Mouse (Mus musculus) activated CD4-positive, CD25-positive, alpha-beta regulatory T cell, adult 4 months (primary cell): ENCODE data around the gene Epn1. TPM values are rescaled to one million over a fixed set of nuclear protein-coding genes. Genes with fewer than 3 reads are reported as not detected.
"Not testable (repeated sequence)": the region's sequence is repeated elsewhere in the genome, so short reads cannot be mapped to it uniquely, and the experiment has no call there.

Experiments
- ATAC-seq: one replicate; pipeline ENCODE4 v1.8.0; 2017
- polyA plus RNA-seq, 2 experiments: library from polyadenylated mRNA; unstranded; fragments of 100-300 nt; shearing (Covaris generic); gene quantifications; one replicate each; pipeline ENCODE4 v1.2.1; 2017

Epn1 gene
- polyA plus RNA-seq, 2 experiments from 2014 or later: 7.0 to 8.3 TPM

DNA sequence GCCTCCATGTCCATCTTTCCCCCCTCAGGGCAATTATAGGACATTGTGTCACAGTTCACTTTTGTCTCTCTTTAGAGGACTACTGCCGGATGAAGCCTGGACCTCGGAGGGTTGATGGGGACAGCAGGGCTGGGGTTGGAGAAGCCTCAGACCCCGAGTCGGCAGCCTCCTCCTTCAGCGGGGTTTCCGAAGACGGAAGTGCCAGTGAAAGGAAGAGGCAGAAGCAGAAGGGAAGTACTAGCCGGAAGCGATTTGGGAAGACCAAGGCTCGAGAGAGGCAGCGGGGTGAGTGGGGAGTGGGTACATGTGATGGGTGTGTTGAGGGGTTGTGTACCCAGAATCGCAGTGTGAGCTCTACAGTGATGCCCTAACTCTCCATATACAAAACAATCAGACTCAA is 20.6 kb upstream of the Epn1 start:
- ATAC-seq: no peak

GRCm38 (mm10) chr7:5060239-5060731 is 19.8 kb upstream of the Epn1 start:
- no peak for ATAC-seq

GRCm38 (mm10) chr7:5060944-5061773 is 18.9 kb upstream of the Epn1 start:
- peak; percentile 75 for ATAC-seq

- peak; percentile 25 for ATAC-seq
Measured at GRCm38 (mm10) chr7:5061774-5062359, 18.2 kb upstream of the Epn1 start, which contains the start of gene U2af2. TSS of gene U2af2 (plus strand) at chr7:5062143.

DNA sequence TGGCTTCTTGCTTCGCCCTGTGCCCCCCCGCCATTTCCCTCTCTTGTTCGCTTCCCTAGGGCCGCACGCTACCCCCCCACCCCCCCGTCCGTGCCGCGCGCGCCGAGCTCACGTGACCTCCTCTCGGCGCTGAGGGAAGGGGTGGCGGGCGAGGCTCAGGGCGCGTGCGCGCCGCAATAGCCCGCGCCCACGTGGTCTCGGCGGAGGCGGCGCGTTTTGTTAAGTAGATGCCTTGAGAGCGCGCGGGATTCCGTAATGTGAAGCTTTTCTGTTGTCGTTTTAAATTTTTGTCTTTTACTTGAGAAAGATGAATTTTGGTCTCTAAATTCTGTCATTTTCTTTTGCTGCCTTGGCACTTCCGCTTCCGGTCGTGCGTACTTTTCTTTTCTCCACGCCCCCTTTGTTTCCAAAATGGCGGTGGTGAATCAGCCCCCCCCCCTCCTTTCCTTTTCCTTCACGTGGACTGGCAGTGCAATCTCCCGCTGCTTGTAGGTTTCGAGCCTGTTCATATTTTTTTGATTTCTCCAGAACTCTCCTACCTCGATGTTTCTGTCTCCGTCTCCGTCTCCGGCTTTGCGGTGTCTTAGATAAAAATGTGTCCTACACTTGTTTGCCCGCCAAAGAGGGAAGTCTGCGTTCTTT is 17.6 kb upstream of the Epn1 start:
- peak; percentile 8 for ATAC-seq

DNA sequence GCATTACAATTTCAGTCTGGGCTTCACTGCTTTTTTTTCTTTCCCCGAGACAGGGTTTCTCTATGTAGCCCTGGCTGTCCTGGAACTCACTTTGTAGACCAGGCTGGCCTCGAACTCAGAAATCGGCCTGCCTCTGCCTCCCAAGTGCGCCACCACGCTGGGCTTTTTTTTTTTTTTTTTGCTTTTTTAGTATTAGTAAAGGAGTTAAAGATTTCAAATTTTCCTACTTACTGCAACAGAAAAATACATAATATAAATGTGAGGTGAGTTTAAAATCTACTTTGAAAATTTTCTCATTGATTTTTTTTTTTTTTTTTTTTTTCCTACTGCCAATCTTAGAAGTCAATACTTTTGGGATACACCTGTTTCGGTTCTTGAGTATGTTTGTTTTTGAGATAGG is 15.1 kb upstream of the Epn1 start:
- ATAC-seq: no peak

DNA sequence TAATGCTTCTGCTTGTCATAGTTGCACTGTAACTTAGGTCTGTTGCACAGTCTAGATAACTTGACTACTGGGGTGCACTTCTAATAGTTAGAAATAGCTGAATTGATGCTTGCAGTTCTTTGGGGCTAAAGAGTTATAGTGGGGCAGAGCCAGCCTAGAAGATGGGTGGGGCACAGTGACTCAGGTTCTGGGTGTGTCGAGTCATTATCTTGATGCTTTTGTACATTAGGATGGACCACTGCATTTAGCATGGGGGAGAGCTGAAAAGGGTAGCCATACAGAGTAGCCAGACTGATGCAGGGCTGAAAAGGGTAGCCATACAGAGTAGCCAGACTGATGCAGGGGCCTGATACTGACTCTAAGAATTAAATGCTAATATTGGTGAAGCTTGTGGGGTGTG is 6.4 kb upstream of the Epn1 start:
- no peak for ATAC-seq

DNA sequence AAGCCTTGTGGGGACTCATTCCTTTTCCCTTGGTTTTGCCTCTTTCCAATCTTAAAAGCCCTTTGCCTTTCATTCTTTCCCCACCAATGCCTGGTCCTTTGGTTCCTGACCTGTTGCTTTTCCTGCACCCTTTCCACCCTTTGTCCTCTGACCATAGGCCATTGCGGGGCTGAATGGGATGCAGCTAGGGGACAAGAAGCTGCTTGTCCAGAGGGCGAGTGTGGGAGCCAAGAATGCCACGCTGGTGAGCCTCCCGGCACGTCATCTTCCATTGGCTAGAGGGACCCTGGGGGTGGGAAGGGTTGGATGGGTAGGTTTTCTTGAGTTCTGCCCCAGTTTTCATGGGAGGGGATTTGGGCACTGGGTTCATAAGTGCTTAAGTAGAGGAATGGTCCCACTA is 5.1 kb upstream of the Epn1 start:
- ATAC-seq: no peak

DNA sequence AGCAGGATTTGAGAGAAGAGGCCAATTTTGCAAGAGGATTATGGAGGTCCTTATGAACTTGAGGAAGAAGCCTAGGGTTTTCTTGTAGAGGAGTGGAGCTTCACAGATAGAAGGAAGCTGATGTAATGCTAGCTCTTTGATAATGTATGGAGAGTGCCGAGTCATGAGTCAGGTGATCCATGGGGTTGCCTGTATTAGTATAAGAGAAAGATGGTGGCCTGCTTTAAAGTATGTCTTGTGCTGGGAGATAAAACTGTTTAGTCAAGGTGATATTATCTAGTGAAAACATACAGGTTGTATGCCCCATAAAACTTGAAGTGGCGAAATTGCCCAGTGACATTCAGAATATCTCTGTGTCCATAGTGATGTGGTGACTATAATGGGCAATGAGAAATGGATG is 3.1 kb upstream of the Epn1 start:
- ATAC-seq: no peak

DNA sequence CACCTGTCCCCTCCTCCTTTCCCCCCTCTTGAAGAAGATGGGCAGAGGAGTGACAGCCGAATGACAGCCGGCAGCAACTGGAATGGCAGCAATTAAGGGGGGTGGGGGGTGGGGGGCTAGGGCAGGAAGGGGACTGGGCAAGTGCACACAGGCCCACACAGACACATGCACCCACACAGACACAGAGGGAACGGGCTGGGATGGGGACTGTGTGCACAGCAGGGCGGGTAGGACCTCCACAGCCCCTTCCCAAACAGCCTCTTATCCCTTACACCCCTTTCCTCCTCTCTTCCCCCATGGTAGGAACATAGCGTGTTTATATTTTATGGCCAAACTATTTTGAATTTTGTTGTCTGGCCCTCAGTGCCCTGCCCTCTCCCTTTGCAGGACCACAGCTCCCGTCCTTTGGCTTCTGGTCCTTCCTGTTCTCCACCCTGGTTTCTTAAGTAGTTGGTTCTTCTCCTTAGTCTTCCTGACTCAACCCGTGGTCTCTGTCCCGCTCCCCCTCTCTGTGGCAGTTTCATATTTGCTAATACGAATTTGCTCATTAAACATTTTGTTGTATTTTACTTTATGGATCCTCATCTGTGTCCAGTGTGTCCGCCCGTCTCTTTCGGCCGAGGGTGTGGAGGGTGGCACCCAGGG is 548 bp upstream of the Epn1 start:
- ATAC-seq: not testable (repeated sequence)

- ATAC-seq: no peak
Measured at GRCm38 (mm10) chr7:5080815-5081214, 780 bp downstream of the Epn1 start.

DNA sequence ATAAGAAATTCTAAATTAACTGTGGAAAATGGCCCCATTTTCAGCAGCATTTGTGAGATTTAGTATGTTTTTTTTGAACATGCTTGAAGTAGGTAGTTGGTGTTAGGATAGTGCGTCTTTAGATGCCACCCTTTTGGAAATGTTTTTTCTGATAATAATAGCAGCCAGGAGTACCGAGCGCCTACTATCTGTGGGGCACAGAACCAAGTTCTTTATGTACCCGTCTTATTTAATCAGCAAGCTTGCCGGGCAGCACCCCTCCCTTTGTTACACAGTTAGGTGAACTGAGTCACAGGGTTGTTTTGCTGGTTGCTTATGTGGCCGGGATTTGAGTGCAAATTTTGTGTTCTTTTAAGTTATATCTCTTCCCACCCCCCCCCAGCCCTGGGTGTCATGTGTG is 1.2 kb downstream of the Epn1 start:
- ATAC-seq: no peak

GRCm38 (mm10) chr7:5081939-5082338 is 1.9 kb downstream of the Epn1 start:
- no peak for ATAC-seq

GRCm38 (mm10) chr7:5083325-5084105 is 3.5 kb downstream of the Epn1 start:
- no peak for ATAC-seq

- no peak for ATAC-seq
Measured at GRCm38 (mm10) chr7:5085512-5085911, 5.5 kb downstream of the Epn1 start.

DNA sequence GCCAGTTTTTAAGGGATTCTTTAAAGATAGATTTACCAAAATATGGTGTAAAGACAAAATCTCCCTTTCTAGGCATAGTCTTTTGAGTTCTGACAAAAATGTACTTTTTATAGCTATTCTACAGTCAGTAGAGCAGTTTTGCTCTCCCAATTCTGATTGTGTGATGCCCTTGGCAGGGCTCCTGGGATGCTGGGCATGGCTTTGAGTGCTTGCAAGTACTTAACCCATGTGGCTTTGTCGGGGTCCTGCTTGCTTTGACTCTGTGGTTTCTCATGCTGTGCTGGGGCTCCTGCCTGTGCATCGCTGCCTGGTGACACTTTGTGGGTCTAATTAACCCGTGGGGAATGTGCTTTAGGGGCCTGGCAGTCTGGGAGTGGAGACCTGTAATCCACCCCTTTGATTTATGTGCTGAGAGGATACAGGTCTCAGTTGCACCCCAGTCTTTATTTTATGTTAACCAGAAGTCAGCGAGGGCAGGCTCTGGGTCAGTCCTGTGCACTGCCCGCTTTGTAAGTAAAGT is 6.9 kb downstream of the Epn1 start:
- no peak for ATAC-seq

GRCm38 (mm10) chr7:5087886-5088285 is 7.9 kb downstream of the Epn1 start:
- ATAC-seq: no peak

- ATAC-seq: no peak
Measured at GRCm38 (mm10) chr7:5089853-5090252, 9.8 kb downstream of the Epn1 start.

GRCm38 (mm10) chr7:5091008-5091728 is 11.1 kb downstream of the Epn1 start:
- ATAC-seq: no peak

GRCm38 (mm10) chr7:5092381-5092780 is 12.3 kb downstream of the Epn1 start:
- no peak for ATAC-seq

DNA sequence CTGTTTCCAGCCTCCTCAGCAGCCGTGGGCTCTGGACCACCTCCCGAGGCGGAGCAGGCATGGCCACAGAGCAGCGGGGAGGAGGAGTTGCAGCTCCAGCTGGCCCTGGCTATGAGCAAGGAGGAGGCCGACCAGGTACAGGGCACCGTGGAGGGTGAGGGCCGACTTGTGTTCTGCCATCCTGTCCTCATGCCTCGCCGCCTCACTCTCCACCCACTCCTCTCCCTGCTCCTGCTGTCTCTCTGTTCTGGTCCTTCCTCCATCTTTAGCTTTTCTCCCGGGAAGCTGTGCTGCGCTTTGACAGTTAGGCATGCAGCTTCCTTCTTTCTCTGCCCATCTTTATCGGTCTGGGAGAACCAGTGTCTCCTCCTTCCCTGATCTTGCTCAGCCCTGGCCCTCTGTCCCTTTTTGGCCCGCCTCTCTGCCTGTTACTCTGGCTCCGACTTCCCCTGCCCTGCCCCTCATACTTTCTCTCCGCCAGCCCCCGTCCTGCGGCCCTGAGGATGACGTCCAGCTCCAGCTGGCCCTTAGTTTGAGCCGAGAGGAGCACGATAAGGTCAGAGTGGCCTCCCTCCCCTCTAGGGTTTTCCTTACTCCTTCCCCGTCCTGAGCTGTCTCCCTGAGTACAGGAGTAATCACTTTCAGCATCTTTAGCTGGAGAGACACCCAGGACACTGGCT is 12.9 kb downstream of the Epn1 start:
- no peak for ATAC-seq
